Mouse (Mus musculus) forebrain, embryonic 11.5 days (tissue): ENCODE measurements around the gene Cpt1b. TPM values are rescaled to one million over a fixed set of nuclear protein-coding genes. Genes with fewer than 3 reads are reported as not detected.

Experiments used
- ATAC-seq: fragments of 200-750 bp; cut with Nextera tagmentation; replicated peaks from 2 replicates; pipeline ENCODE4 v1.8.0; 2017; ENCODE audit warnings: moderate TSS enrichment; ENCODE audit not compliant: low FRiP score
- DNase-seq: peaks from one replicate; pipeline ENCODE4 v3.0.0-alpha.2; 2017; ENCODE audit warnings: low spot score
- H3K27ac ChIP-seq: fragments of 300-500 bp; sonication (generic); 2 replicates; pipeline ENCODE4 v1.5.1; 2014; ENCODE audit warnings: low read depth, low read length
- H3K27me3 ChIP-seq: fragments of 300-500 bp; sonication (generic); 2 replicates; pipeline ENCODE4 v1.6.1; 2014; ENCODE audit warnings: mild to moderate bottlenecking, low read length, mixed read lengths; ENCODE audit not compliant: control insufficient read depth, insufficient read depth
- H3K36me3 ChIP-seq: fragments of 300-500 bp; sonication (generic); 2 replicates; pipeline ENCODE4 v1.6.1; 2014; ENCODE audit warnings: mild to moderate bottlenecking, low read length, moderate library complexity, mixed read lengths; ENCODE audit not compliant: control insufficient read depth, insufficient read depth
- H3K4me1 ChIP-seq: fragments of 300-500 bp; sonication (generic); replicated peaks from 2 replicates; pipeline ENCODE4 v1.6.1; 2014; ENCODE audit warnings: low read length, mixed read lengths; ENCODE audit not compliant: control insufficient read depth, insufficient read depth
- H3K4me2 ChIP-seq: fragments of 300-500 bp; sonication (generic); 2 replicates; pipeline ENCODE4 v1.6.1; 2014; ENCODE audit warnings: low read depth, mild to moderate bottlenecking, low read length, moderate library complexity, mixed read lengths; ENCODE audit not compliant: severe bottlenecking
- H3K4me3 ChIP-seq: fragments of 300-500 bp; sonication (generic); 2 replicates; pipeline ENCODE4 v1.5.1; 2014; ENCODE audit warnings: low read depth, low read length
- H3K9ac ChIP-seq: fragments of 300-500 bp; sonication (generic); 2 replicates; pipeline ENCODE4 v1.6.1; 2014; ENCODE audit warnings: low read length
- H3K9me3 ChIP-seq: fragments of 300-500 bp; sonication (generic); 2 replicates; pipeline ENCODE4 v1.6.1; 2016; ENCODE audit warnings: low read length, mixed read lengths; ENCODE audit not compliant: control insufficient read depth
- WGBS: fragments of 180-500 bp; shearing (Covaris S2); extraction: QIAGEN DNeasy Blood & Tissue Kit; methylation state at CpG from one replicate; pipeline ENCODE4 v1.1.7; 2014; 5-methylcytosine and 5-hydroxymethylcytosine counted together
- polyA plus RNA-seq: library from polyadenylated mRNA; unstranded; fragments of >200 nt; fragmentation: Nextera tagmentation; extraction: Ambion mirVana; gene quantifications from 2 replicates; pipeline ENCODE4 v1.2.1, GENCODE M21; 2014

Gene Cpt1b
- polyA plus RNA-seq, 1 experiment from 2014 or later, result 0.84 TPM

- no peak overlapping the region for H3K4me2 ChIP-seq
- no peak for ATAC-seq
- no peak overlapping the region for H3K4me3 ChIP-seq
- H3K27me3 ChIP-seq, result peaks cover 39% of the 10 kb centered on the region
- peaks cover 13% of the 10 kb centered on the region for H3K4me1 ChIP-seq
- peaks cover 15% of the 10 kb centered on the region for H3K36me3 ChIP-seq
- WGBS, result 90% methylated on average over 17 of the region's 17 CpGs
- H3K9ac ChIP-seq, result no peak overlapping the region
- no peaks in the 10 kb centered on the region for H3K9me3 ChIP-seq
- peak; percentile 52 for DNase-seq
- H3K27ac ChIP-seq, result no peak overlapping the region
These were observed 50.7 kb downstream of the Cpt1b start for GRCm38 (mm10) chr15:89374801-89375534.

- H3K27ac ChIP-seq, result no peak overlapping the region; the same call in 1 of the 2 replicates
- peak overlapping the region; percentile 63 for H3K4me3 ChIP-seq
- H3K4me2 ChIP-seq, result peak overlapping the region; percentile 89
- H3K9ac ChIP-seq, result peak overlapping the region; percentile 83
- DNase-seq (no peak), ATAC-seq (no peak; the same call in 1 of the 2 replicates)
- WGBS, result 48% methylated on average over 9 of the region's 9 CpGs
- H3K9me3 ChIP-seq, result no peaks in the 10 kb centered on the region
- H3K4me1 ChIP-seq, result peaks cover 12% of the 10 kb centered on the region
- peaks cover 17% of the 10 kb centered on the region for H3K36me3 ChIP-seq
- peaks cover 34% of the 10 kb centered on the region for H3K27me3 ChIP-seq
These were observed 51.3 kb downstream of the Cpt1b start for GRCm38 (mm10) chr15:89374340-89374739.

GRCm38 (mm10) chr15:89373762-89374248 lies 51.9 kb downstream of the Cpt1b start, which contains the start of gene Sco2:
Gene Sco2 (minus strand): TSS chr15:89373846.
- H3K4me2 ChIP-seq, result peak within 1 kb of the TSS; percentile 89
- ATAC-seq (peak; percentile 78), DNase-seq (peak; percentile 98)
- H3K36me3 ChIP-seq, result peaks cover 17% of the 10 kb centered on the region
- H3K9me3 ChIP-seq, result no peaks in the 10 kb centered on the region
- H3K27me3 ChIP-seq, result peaks cover 28% of the 10 kb centered on the region
- peak within 1 kb of the TSS; percentile 80 for H3K27ac ChIP-seq
- 0% methylated on average over 40 of the region's 42 CpGs for WGBS
- H3K4me1 ChIP-seq, result peaks cover 7% of the 10 kb centered on the region
- H3K4me3 ChIP-seq, result peak within 1 kb of the TSS; percentile 63
- peak within 1 kb of the TSS; percentile 83 for H3K9ac ChIP-seq

- Histone ChIP-seq H3K4me1 (peaks cover 4% of the 10 kb centered on the region), H3K9ac (peak overlapping the region; percentile 83), H3K9me3 (no peaks in the 10 kb centered on the region), H3K4me3 (peak overlapping the region; percentile 63), H3K27me3 (peaks cover 22% of the 10 kb centered on the region), H3K4me2 (peak overlapping the region; percentile 89), H3K27ac (peak overlapping the region; percentile 80), H3K36me3 (peaks cover 23% of the 10 kb centered on the region)
- peak; percentile 72 for ATAC-seq
- DNase-seq, result peak; percentile 89
- 2% methylated on average over 35 of the region's 35 CpGs for WGBS
These were observed 52.5 kb downstream of the Cpt1b start for GRCm38 (mm10) chr15:89373027-89373761.

GRCm38 (mm10) chr15:89372536-89372935 lies 53.1 kb downstream of the Cpt1b start:
- H3K27me3 ChIP-seq, result peaks cover 16% of the 10 kb centered on the region
- peaks cover 26% of the 10 kb centered on the region for H3K36me3 ChIP-seq
- WGBS, result 85% methylated on average over 7 of the region's 7 CpGs
- H3K4me3 ChIP-seq, result peak overlapping the region; percentile 63; the same call in 1 of the 2 replicates
- DNase-seq, result peak; percentile 49
- peaks cover 4% of the 10 kb centered on the region for H3K4me1 ChIP-seq
- no peaks in the 10 kb centered on the region for H3K9me3 ChIP-seq
- H3K27ac ChIP-seq, result no peak overlapping the region
- H3K9ac ChIP-seq, result no peak overlapping the region
- H3K4me2 ChIP-seq, result no peak overlapping the region
- no peak for ATAC-seq

- Histone ChIP-seq H3K9me3 (no peaks in the 10 kb centered on the region), H3K4me2 (no peak overlapping the region), H3K4me3 (0 out of 2 replicates have a peak overlapping the region, but pooled peaks have one; percentile 63), H3K27ac (no peak overlapping the region), H3K27me3 (peaks cover 11% of the 10 kb centered on the region), H3K36me3 (peaks cover 29% of the 10 kb centered on the region), H3K9ac (no peak overlapping the region), H3K4me1 (peaks cover 4% of the 10 kb centered on the region)
- DNase-seq (peak; percentile 54), ATAC-seq (no peak)
- 93% methylated on average over 13 of the region's 13 CpGs for WGBS
These were observed 53.6 kb downstream of the Cpt1b start for GRCm38 (mm10) chr15:89372068-89372467.

Other genes with a start within 250 kb of the Cpt1b start
- gene Plxnb2, start 245.1 kb downstream of the Cpt1b start, polyA plus RNA-seq, result 162 and 176 TPM in 2 replicates
- 26.7 and 27.5 TPM in 2 replicates for gene Dennd6b, start 229.4 kb downstream of the Cpt1b start, polyA plus RNA-seq
- gene Ppp6r2, start 214.3 kb downstream of the Cpt1b start, polyA plus RNA-seq, result 45.1 and 49.2 TPM in 2 replicates
- 76.5 and 87.8 TPM in 2 replicates for gene Sbf1, start 110.6 kb downstream of the Cpt1b start, polyA plus RNA-seq
- gene Adm2, start 103.1 kb downstream of the Cpt1b start, polyA plus RNA-seq, result 0.15 TPM in 1 of 2 replicates, not detected in the other
- not detected in 2 replicates for gene Miox, start 91.5 kb downstream of the Cpt1b start, polyA plus RNA-seq
- gene Lmf2, start 70.2 kb downstream of the Cpt1b start, polyA plus RNA-seq, result 43.7 and 47.3 TPM in 2 replicates
- 191 and 203 TPM in 2 replicates for gene Ncaph2, start 70.1 kb downstream of the Cpt1b start, polyA plus RNA-seq
- gene Sco2, start 52.0 kb downstream of the Cpt1b start, polyA plus RNA-seq, result 5.1 and 5.7 TPM in 2 replicates
- gene Tymp, start 48.8 kb downstream of the Cpt1b start, polyA plus RNA-seq, result 0.80 and 1.3 TPM in 2 replicates
- 0.37 and 1.2 TPM in 2 replicates for gene Odf3b, start 46.6 kb downstream of the Cpt1b start, polyA plus RNA-seq
- gene Klhdc7b, start 40.9 kb downstream of the Cpt1b start, polyA plus RNA-seq, result not detected in 2 replicates
- not detected in 2 replicates for gene Syce3, start 15.4 kb downstream of the Cpt1b start, polyA plus RNA-seq
- 3.5 and 6.0 TPM in 2 replicates for gene C730034F03Rik, start 3.7 kb upstream of the Cpt1b start, polyA plus RNA-seq
- 0.40 TPM in 1 of 2 replicates, not detected in the other for gene Gm44502, start 3.8 kb upstream of the Cpt1b start, polyA plus RNA-seq
- gene Chkb, start 4.0 kb upstream of the Cpt1b start, polyA plus RNA-seq, result 54.5 and 56.0 TPM in 2 replicates
- 26.0 and 27.4 TPM in 2 replicates for gene Mapk8ip2, start 28.1 kb upstream of the Cpt1b start, polyA plus RNA-seq
- 9.9 and 10.6 TPM in 2 replicates for gene Arsa, start 51.6 kb upstream of the Cpt1b start, polyA plus RNA-seq
- 3.8 and 4.9 TPM in 2 replicates for gene Shank3, start 73.8 kb upstream of the Cpt1b start, polyA plus RNA-seq
- gene Acr, start 142.5 kb upstream of the Cpt1b start, polyA plus RNA-seq, result 0.65 and 0.84 TPM in 2 replicates
- gene Rabl2, start 166.1 kb upstream of the Cpt1b start, polyA plus RNA-seq, result 76.4 and 76.7 TPM in 2 replicates